Mouse (Mus musculus): ENCODE data around the gene Map7.

The Map7 gene

GRCm38 (mm10) chr10:20190139-20190747 is 42.0 kb downstream of the Map7 start:
- no peak for DNase-seq

- no peak for DNase-seq
Observed at GRCm38 (mm10) chr10:20194847-20195540, 46.7 kb downstream of the Map7 start.

GRCm38 (mm10) chr10:20197039-20197438 is 48.8 kb downstream of the Map7 start:
- no peak for DNase-seq

GRCm38 (mm10) chr10:20198968-20199737 is 50.9 kb downstream of the Map7 start:
- no peak for DNase-seq

GRCm38 (mm10) chr10:20201236-20201635 is 53.0 kb downstream of the Map7 start:
- no peak for DNase-seq

GRCm38 (mm10) chr10:20202171-20202570 is 53.9 kb downstream of the Map7 start:
- DNase-seq, result no peak

- DNase-seq, result no peak
Observed at GRCm38 (mm10) chr10:20202818-20203217, 54.5 kb downstream of the Map7 start.

- DNase-seq, result no peak
Observed at GRCm38 (mm10) chr10:20203502-20203901, 55.2 kb downstream of the Map7 start.

- peak; percentile 55 for DNase-seq
Observed at GRCm38 (mm10) chr10:20204696-20205431, 56.6 kb downstream of the Map7 start.

- no peak for DNase-seq
Observed at GRCm38 (mm10) chr10:20206966-20207365, 58.7 kb downstream of the Map7 start.

- no peak for DNase-seq
Observed at GRCm38 (mm10) chr10:20209609-20210341, 61.5 kb downstream of the Map7 start.

- no peak for DNase-seq
Observed at GRCm38 (mm10) chr10:20214418-20214817, 66.1 kb downstream of the Map7 start.

GRCm38 (mm10) chr10:20216982-20217381 is 68.7 kb downstream of the Map7 start:
- DNase-seq, result no peak

- DNase-seq, result no peak
Observed at GRCm38 (mm10) chr10:20218866-20219265, 70.6 kb downstream of the Map7 start.

- DNase-seq, result no peak
Observed at GRCm38 (mm10) chr10:20219538-20219937, 71.3 kb downstream of the Map7 start.

GRCm38 (mm10) chr10:20220443-20221071 is 72.3 kb downstream of the Map7 start:
- peak; percentile 54 for DNase-seq

- DNase-seq, result no peak
Observed at GRCm38 (mm10) chr10:20222011-20222410, 73.7 kb downstream of the Map7 start.

- peak; percentile 43 for DNase-seq
Observed at GRCm38 (mm10) chr10:20226728-20227127, 78.5 kb downstream of the Map7 start.

GRCm38 (mm10) chr10:20230026-20230425 is 81.8 kb downstream of the Map7 start:
- DNase-seq, result no peak

GRCm38 (mm10) chr10:20233451-20233850 is 85.2 kb downstream of the Map7 start:
- DNase-seq, result no peak

GRCm38 (mm10) chr10:20234466-20234865 is 86.2 kb downstream of the Map7 start:
- peak; percentile 26 for DNase-seq

- DNase-seq, result no peak
Observed at GRCm38 (mm10) chr10:20235656-20236055, 87.4 kb downstream of the Map7 start.
